Mouse (Mus musculus): ENCODE measurements around the gene Sgsm2.

Sgsm2 gene

GRCm38 (mm10) chr11:74842045-74842444 lies 54.8 kb downstream of the Sgsm2 start:
- DNase-seq (ENCODE audit: low spot score in 2 of 2) = no peak

- DNase-seq (ENCODE audit: low spot score in 2 of 2) = no peak
These were observed 55.5 kb downstream of the Sgsm2 start for GRCm38 (mm10) chr11:74841366-74841765.

- DNase-seq (ENCODE audit: low spot score in 2 of 2) = no peak
These were observed 56.1 kb downstream of the Sgsm2 start for GRCm38 (mm10) chr11:74840739-74841138.

- DNase-seq (ENCODE audit: low spot score in 2 of 2) = no peak
These were observed 56.8 kb downstream of the Sgsm2 start for GRCm38 (mm10) chr11:74839860-74840715.

- peak; percentile 70 to 77 for DNase-seq (ENCODE audit: low spot score in 2 of 2)
These were observed 57.9 kb downstream of the Sgsm2 start for GRCm38 (mm10) chr11:74838971-74839370.

GRCm38 (mm10) chr11:74838441-74838840 lies 58.4 kb downstream of the Sgsm2 start:
- DNase-seq (ENCODE audit: low spot score in 2 of 2) = peak; percentile 96 to 98

- peak; percentile 98 to 99 for DNase-seq (ENCODE audit: low spot score in 2 of 2)
These were observed 59.0 kb downstream of the Sgsm2 start for GRCm38 (mm10) chr11:74837694-74838431.

GRCm38 (mm10) chr11:74837056-74837693 lies 59.7 kb downstream of the Sgsm2 start:
- no peak for DNase-seq (ENCODE audit: low spot score in 2 of 2)

- no peak for DNase-seq (ENCODE audit: low spot score in 2 of 2)
These were observed 60.4 kb downstream of the Sgsm2 start for GRCm38 (mm10) chr11:74836225-74837055.

- no peak for DNase-seq (ENCODE audit: low spot score in 2 of 2)
These were observed 61.2 kb downstream of the Sgsm2 start for GRCm38 (mm10) chr11:74835593-74836224.

- no peak for DNase-seq (ENCODE audit: low spot score in 2 of 2)
These were observed 62.1 kb downstream of the Sgsm2 start for GRCm38 (mm10) chr11:74834650-74835277.

GRCm38 (mm10) chr11:74834359-74834638 lies 62.6 kb downstream of the Sgsm2 start:
- no peak for DNase-seq (ENCODE audit: low spot score in 2 of 2)

- no peak for DNase-seq (ENCODE audit: low spot score in 2 of 2)
These were observed 63.1 kb downstream of the Sgsm2 start for GRCm38 (mm10) chr11:74833536-74834358.

- peak; percentile 83 for DNase-seq (ENCODE audit: low spot score in 2 of 2)
These were observed 64.2 kb downstream of the Sgsm2 start for GRCm38 (mm10) chr11:74832503-74833143.

GRCm38 (mm10) chr11:74831606-74832451 lies 65.0 kb downstream of the Sgsm2 start:
- DNase-seq (ENCODE audit: low spot score in 2 of 2) = peak; percentile 99

- peak; percentile 51 to 70 for DNase-seq (ENCODE audit: low spot score in 2 of 2)
These were observed 65.7 kb downstream of the Sgsm2 start for GRCm38 (mm10) chr11:74831191-74831605.

- peak; percentile 98 for DNase-seq (ENCODE audit: low spot score in 2 of 2)
These were observed 66.4 kb downstream of the Sgsm2 start, which contains the start of gene Mnt for GRCm38 (mm10) chr11:74830256-74831161. Gene Mnt, plus strand, starts transcription at chr11:74830920.
